Mouse (Mus musculus): Measurements from ENCODE around the gene Tex22. TPM values are rescaled to one million over a fixed set of nuclear protein-coding genes. Genes with fewer than 3 reads are reported as not detected.
A peak's percentile ranks its signal among the peaks of the same experiment; 100 is the strongest.

Gene Tex22
- polyA plus RNA-seq, 1 experiment: 0.20 TPM

DNA sequence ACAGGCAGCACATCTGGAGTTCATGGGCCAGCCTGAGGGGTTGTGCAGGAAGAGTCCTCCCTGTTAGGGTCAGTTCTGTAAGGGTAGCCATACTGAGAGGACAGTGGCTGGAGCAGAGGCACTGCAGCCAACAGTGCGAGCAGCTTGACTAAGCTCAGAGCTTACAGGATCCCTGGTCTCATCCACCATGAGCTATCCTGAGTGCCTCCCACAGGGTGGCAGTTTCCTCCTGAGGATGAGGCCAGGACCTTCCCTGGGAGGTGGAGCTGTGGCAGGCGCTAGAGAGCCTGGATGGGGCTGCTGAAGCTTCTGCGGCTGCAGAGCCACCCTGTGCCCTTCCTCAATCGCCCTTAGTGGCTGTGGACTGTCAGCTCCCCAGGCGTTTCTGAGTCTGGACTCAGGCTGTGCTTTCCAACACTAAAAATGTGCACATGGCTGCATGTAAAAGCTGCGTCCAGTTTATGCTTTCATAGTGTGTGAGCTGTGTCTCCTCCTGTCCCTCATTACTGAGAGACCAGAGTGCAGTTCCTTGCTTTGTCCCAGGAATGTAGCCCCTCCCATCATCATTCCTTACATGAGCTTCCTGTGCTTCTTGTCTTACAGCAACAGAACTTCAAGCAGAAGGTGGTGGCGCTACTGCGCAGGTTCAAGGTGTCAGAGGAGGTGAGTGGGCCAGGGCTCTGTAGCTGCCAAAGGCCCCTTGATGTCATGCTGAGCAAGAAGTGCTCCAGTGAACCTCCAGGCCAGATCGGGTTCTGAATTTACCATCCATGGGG, 22.5 kb upstream of the Tex22 start:
- no peak for DNase-seq (ENCODE audit: extremely low spot score in 1 of 2, low spot score in 1 of 2)

DNA sequence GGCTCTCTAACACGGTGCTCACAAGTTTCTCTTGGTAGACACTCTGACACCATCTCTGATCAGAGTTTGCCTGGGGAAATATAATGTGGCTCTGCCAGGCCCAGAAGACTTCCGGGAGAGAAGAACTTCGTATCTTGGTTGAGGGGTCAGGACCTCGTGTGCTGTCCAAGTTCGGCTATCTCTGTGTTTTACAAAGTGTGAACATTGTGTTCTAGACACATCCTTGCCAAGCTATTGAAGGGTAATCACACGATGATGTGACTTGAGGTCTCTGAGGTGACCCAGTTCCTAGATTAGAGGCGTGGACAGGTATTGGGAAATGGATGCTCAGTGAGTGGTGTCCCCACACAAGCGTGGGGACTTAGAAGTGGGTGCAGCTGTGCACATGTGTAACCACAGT, 18.2 kb upstream of the Tex22 start:
- no peak for DNase-seq (ENCODE audit: extremely low spot score in 1 of 2, low spot score in 1 of 2)

DNA sequence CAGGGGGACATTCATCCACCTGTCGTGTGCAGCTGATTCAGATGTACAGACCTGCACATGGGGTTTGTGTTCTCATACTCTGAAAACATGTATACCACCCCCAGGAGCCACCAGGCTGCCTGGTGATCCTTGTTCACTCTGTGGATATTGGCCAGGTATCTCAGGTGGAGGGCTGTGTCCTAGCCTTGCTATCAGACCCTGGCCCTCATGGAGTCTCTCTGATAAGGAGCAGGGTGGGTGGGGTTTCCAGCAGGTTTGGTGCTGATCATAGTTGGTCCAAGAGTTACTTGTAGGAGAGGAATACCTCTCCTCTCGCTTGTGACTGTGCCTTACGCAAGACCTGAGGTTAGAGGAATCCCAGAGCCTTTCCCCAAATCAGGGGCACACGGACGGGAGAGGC, 14.1 kb upstream of the Tex22 start:
- DNase-seq (ENCODE audit: extremely low spot score in 1 of 2, low spot score in 1 of 2): no peak

DNA sequence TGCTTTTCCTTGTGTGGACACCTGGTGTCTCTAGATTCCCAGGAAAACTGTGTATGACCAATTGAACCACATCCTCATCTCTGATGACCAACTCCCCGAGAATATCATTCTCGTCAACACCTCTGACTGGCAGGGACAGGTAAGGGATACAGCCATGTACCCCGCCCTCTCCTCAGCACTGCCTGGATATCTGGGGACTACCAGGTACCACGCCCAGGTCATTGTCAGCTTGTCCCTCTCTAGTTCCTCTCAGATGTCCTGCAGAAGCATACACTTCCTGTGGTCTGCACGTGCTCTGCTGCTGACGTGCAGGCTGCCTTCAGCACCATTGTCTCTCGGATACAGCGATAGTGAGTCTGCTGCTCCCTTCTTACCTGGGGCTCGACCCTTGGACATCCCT, 12.7 kb upstream of the Tex22 start:
- DNase-seq (ENCODE audit: extremely low spot score in 1 of 2, low spot score in 1 of 2): no peak

DNA sequence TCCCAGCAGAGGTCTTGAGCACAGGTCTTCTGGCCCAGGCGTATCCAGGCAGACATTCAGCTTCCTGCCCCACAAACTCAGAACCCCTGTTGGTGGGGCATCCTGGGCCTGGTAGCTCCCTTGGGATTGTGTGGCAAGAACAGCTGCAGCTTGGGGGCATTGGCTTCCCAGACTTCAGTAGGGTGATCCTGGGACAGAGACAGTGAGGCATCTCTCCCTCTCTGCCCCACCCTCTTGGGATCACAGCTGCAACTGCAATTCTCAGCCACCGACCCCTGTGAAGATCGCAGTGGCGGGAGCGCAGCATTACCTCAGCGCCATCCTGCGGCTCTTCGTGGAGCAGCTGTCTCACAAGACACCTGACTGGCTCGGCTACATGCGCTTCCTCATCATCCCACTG, 12.1 kb upstream of the Tex22 start:
- DNase-seq (ENCODE audit: extremely low spot score in 1 of 2, low spot score in 1 of 2): no peak

DNA sequence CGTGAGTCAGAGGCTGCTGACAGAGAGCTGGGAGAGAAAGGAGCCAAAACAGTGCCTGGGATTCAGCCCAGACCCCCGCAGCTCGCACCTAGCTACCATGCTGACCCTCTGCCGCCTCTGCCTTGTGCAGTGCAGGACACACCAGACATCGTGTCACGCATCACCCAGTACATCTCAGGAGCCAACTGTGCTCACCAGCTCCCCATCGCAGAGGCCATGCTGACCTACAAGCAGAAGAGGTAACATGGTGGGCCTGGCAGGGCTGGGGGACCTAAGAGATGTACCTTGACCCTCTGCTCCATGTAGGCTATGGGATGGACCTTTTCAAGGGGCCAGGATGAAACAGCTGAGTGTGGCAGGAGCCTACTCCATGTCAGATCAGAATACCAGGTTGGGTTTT, 10.6 kb upstream of the Tex22 start:
- no peak for DNase-seq (ENCODE audit: extremely low spot score in 1 of 2, low spot score in 1 of 2)

DNA sequence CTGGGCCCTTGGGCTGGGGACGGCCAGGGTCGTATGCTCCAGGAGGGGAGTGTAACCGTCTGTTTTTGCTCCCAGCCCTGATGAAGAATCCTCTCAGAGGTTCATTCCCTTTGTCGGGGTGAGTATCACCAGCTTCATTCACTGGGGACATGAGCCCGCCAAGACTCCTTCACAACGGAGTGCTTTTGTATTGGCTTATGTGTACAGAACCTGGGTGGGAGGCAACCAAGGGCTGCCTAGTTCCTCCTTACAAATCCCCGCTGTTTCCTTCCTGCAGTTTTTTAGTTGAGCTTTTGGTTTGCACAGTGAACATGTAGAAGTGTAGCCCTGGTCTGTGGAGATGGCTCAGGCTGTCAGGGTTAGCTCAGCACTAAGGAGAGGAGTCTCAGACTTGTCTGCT, 6.3 kb upstream of the Tex22 start:
- DNase-seq (ENCODE audit: extremely low spot score in 1 of 2, low spot score in 1 of 2): no peak

DNA sequence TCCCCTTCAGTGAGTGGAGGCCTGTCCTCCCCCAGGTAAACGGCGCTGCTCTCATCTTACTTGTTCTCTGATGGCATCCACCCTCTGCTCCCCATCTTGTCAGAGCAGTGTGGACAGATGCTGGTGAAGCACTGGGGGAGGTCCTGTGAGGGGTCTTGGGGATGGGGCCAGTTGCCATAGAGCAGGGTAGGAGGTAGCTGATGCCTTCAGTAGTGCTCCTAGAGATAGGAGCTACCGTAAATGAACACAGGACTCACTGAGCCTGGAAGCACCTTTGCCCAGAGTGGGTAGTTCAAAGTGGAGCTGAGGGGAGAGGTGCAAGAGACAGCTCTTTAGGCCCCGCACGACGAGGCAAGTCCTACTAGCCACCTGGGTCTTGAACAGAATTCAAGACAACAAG, 4.9 kb upstream of the Tex22 start:
- no peak for DNase-seq (ENCODE audit: extremely low spot score in 1 of 2, low spot score in 1 of 2)

DNA sequence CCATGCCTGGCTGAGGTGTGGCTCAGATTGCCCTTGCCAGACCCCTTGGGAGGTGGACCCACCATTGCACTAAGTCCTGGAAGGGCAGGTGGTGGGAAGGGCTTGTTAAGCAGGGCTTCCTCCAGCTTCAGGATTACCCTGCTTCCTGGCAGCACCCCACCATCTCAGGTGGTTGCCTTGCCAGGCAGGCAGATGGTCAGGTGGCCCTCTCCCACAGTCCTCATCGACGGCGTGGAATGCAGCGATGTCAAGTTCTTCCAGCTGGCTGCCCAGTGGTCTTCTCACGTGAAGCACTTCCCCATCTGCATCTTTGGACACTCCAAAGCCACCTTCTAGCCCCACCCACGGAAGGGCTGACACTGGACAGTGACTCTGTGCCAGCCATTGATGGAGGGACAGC, 3.0 kb upstream of the Tex22 start:
- DNase-seq (ENCODE audit: extremely low spot score in 1 of 2, low spot score in 1 of 2): no peak

DNA sequence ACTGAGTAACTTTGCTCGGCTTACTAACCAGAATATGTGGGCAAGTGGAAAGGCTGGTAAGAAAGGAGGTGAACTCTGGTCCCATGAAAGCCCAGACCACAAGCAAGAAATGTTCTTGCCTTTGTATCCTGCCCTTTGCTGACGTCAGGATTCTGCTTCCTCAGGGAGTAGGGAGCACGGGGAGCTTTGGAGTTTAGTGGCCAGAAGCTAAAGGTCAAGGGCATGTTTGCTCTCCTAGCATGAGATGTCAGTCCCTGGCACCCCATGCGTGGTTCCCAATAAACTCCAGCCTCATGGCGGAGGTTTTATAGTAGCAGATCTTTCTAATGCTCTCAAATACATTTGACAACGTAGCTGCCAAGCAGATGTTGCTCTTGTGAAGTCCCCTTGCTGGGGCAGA, 2.5 kb upstream of the Tex22 start:
- DNase-seq (ENCODE audit: extremely low spot score in 1 of 2, low spot score in 1 of 2): no peak

DNA sequence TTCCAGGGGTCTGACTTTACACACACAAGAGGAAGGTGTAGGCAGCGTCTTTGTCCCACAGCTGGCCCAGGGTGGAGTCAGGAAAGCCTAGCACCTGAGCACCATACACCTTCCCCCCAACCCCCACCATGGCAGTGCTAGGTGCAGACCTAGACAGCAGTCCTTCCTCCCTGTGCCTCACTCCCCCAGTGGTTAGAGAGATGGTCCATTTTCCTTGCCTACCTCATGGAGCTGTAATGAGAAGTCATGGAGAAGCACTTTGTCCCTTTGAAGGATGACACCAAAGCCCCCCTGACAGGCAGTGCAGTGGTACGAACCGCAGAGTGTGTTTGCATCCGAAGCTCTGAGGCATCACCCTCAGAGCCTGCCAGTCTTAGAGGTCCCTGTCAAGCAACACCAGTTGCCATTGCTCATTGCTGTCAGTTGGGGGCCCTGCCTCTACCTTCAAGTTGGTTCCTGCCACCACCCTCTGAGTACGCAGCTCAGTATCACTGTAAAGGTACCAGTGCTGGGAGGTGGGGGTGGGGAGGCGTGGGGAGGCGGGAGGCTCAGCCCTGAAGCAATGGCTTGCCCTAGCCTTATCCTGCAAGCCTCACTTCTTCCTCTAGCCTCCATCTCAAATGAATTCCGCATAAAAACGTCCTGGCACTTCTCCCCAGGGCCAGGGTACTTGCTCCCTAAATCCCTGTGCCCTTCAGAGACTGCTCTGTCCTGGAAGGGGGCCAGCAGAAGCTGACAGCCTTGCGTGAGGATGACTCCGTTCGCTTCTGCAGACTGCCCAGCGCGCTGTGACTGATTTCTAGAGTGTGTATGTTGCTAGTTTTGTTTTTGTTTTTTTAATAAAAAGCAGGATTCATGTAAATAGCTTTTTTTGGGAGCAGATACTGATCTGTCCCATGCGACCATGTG, 628 bp upstream of the Tex22 start:
- peak in 1 of 2 experiments; percentile 43 for DNase-seq (ENCODE audit: extremely low spot score in 1 of 2, low spot score in 1 of 2)

DNA sequence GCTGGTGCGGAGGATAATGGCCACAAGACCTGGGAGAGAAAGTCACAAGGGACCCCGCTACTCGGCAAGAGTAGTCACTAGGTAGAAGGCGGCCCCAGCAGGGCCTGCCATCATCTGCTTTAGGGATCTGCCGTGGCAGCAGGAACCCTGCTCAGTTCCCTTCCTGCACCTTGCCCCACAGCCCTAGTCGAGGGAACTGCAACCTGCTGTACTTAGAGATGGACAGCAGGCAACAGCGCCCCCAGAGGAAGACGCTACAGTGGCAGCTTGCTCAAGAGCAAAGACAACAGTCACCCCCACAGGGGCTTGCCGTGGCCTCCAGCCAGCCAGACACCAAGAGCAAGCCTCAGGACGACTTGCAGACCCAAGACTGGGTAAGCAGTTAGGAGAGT, 757 bp downstream of the Tex22 start:
- peak; percentile 69 to 91 for DNase-seq (ENCODE audit: extremely low spot score in 1 of 2, low spot score in 1 of 2)

DNA sequence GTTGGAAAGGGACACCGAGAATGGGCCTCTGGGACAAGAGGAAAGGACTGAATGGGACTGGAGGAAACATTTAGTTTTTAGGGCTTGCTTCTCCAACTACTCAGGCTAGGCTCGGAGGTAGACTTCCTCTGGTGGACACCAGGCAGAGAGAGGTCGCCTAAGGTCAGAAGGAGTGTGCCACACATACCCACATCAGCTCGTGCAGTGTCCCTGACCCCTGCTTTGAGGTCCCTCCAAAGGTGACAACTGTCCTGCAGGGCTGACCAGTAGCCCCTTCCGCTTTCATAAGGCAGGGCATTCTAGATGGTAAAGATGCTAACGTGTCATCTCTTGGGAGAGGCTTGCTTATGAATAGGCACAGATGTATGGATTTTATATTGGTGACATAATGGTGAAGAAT, 1.2 kb downstream of the Tex22 start:
- no peak for DNase-seq (ENCODE audit: extremely low spot score in 1 of 2, low spot score in 1 of 2)

DNA sequence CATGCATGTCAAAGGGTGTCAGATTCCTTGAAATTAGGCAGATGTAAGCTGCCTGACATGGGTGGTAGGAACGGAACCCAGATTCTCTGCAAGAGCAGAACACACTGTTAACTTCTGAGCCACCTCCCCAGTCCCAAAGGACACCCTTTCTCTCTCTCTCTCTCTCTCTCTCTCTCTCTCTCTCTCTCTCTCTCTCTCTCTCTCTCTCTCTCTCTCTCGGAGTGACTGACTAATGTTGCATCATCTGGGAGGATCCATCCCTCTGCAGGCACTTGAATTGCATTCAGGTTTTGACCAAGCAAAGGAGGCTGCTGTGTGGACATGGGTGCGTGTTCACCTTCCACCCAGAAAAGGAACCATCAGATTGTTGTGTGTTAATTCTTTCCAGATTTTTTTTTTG, 13.0 kb downstream of the Tex22 start:
- no peak for DNase-seq (ENCODE audit: extremely low spot score in 1 of 2, low spot score in 1 of 2)

DNA sequence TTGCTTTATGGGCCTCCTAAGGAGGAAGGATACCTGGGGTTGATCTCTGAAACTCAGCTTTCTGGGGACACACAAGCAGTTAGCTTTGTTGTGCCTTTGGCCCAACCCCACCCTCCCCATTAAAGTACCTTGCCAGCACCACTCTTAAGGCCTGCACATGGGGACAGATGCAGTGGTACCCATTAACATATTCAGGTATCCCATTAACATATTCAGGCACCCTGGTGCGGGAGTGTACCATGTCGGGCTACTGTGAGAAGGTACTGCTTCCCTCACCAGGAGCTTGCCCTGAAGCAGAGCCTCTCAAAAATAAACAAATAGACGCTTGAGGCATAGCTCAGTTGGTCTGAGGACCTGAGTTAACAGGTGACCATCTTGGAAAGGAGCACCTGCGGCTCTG, 13.7 kb downstream of the Tex22 start:
- no peak for DNase-seq (ENCODE audit: extremely low spot score in 1 of 2, low spot score in 1 of 2)

DNA sequence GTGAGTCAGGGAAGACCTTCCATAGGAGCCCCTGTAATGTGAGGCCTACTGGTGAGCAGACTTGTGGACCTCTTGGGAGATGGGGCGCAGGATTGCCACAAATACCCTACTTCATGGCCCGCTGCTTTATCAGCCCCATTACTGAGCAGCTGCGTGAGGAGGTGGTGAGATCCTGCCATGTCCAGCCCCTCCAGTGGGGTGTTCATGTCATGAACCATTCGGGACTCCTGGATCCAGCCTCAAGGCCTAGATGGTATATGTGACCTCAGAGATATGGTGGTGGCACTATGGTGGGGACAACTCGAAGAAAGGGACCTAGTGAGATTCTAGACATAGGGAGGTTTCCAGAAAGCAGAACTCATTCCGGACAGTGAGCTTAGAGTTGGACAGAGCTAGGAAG, 14.8 kb downstream of the Tex22 start:
- DNase-seq (ENCODE audit: extremely low spot score in 1 of 2, low spot score in 1 of 2): no peak

DNA sequence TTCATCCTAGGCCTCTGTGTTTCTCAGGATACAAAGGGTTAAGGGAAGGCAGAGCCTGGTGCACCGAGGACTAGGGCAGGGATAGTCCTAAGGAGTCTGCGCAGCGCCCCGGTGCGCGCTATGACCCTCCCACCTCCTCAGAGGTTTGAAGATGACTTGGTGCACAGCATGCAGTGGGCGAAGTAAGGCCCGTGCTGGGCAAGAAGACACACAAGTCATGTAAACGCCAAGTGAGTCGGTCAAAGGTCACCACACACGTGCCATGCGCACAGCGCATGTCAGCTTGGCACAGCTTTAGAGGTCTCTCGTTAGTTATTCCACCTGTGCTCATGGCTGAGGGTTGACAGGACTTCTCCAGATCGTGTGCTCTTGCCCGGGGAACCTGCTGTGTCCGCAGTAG, 15.8 kb downstream of the Tex22 start:
- no peak for DNase-seq (ENCODE audit: extremely low spot score in 1 of 2, low spot score in 1 of 2)

DNA sequence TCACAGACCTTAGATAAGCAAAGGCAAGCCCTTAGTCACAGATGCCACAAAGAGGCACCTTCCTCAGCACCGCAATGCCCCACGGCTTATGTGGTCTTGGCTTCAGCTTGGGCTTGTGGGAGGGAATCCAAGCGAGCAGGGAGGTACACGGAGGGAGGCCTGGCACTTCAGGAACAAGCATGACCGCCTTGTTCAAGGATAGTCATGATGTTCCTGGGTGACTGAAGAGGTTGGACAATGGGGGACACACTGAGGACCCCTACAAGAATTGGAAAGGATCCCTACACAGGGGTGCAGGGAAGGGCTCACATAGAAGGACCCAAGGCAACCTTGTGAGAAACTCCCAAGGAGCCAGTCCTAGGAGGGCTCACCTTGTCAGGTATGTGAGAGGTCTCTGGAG, 22.7 kb downstream of the Tex22 start:
- DNase-seq (ENCODE audit: extremely low spot score in 1 of 2, low spot score in 1 of 2): no peak

DNA sequence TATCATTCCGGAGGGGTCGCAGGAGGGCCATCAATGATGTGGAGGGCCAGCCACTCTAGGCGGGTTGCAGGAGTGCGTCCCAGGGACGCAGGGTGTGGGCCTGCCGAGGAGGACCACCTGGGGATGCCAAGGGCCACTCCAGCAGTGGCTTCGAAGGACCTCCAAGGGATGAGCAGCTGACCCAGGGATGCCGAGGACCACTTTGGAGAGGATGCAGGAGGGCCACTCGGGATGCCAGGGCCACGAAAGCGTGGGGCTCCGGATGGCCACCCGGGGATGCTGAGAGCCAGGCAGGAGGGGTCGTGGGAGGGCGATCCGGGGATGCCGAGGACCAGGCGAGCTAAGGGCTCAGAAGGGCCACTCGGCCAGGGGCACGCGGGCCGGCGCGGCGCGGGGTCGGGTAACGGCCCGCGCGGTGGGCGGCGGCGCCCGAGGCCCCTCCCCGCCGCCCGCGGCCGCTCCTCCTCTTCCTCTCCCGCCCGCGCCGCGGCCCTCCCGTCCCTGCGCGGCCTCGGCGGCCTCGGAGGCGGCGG, 23.5 kb downstream of the Tex22 start, which contains the start of gene Mta1:
Gene Mta1 (plus strand): TSS at position 530 of the 533 bp plus-strand sequence.
- no peak for DNase-seq (ENCODE audit: extremely low spot score in 1 of 2, low spot score in 1 of 2)

DNA sequence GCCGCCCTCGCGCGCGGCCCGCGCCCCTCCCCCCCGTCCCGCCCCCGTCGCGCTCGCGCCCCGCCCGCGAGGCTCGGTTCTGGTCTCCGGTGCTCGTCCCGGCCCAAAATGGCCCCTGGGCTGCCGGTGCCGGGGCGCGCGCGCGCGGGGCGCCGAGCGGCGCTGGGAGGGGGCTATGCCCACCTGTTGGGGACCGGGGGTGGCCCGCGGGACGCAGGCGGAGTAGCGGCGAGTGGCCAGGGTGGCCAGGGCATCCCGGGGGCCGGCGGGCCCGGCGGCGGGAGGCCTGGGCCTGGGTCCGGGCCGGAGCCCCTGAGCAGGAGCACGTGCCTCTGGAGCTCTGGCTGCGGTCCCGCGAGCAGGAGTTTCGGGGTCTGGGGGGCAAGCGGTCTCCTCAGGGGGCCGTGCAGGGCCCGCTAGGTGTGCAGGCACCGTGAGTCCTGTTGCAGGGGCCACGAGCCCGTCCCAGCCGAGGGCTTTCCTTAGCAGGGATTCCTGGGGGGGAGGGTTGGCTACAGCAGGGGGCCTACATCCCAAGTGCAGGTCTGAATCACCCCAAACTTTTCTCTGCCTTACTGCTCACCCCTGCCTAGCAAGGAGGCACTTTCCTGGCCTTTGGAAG, 24.3 kb downstream of the Tex22 start:
- no peak for DNase-seq (ENCODE audit: extremely low spot score in 1 of 2, low spot score in 1 of 2)
